Mouse (Mus musculus): ENCODE data around the gene Atrn.
A peak's percentile ranks its signal among the peaks of the same experiment; 100 is the strongest.

Atrn gene

DNA sequence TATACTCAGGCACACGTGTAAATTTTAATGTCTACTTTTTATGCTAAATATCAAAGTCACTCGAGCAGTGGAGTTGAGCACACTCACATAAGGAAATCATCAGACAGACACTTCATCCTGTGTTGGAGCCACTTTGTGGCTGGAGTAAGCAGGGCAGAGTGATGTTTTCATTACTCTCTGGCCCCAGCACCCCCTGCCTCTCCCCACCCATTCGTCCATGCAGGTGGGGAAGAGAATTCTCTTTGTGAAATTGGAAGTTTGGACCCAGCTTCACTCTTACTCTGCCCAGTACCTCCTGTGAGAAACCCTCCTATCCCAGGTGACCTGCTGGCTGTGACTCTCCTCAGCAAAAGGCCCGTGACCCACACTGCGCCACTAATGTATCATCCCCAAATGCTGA lies 132.4 kb downstream of the Atrn start:
- no peak for DNase-seq (ENCODE audit: low spot score in 2 of 2)

- DNase-seq (ENCODE audit: low spot score in 2 of 2): peak; percentile 77 to 84
Observed at GRCm38 (mm10) chr2:131040854-131041825, 134.8 kb downstream of the Atrn start.

DNA sequence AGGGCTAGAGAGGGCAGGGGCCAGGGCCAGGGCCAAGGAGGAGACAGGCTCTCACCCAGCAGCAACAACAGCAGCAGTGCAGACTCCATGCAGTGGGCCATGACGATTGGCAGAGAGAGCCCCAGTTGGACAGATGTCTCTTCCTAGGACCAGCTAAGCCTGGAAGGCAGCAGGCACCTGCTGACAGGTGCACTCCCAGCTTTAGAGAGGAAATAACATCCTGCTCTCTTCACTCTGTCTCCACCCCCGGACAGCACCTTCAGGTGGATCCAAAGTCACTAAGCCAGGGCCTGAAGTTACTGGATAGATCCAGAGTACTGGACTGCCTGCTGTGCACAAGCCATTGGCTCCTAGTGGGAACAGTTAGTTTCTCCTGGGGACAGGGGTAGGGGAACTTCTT lies 136.7 kb downstream of the Atrn start, which contains the start of gene Gfra4:
Gfra4 (minus strand) TSS at position 101 of the 400 bp plus-strand sequence.
- DNase-seq (ENCODE audit: low spot score in 2 of 2): no peak

GRCm38 (mm10) chr2:131044354-131044852 lies 138.1 kb downstream of the Atrn start:
- DNase-seq (ENCODE audit: low spot score in 2 of 2): no peak

DNA sequence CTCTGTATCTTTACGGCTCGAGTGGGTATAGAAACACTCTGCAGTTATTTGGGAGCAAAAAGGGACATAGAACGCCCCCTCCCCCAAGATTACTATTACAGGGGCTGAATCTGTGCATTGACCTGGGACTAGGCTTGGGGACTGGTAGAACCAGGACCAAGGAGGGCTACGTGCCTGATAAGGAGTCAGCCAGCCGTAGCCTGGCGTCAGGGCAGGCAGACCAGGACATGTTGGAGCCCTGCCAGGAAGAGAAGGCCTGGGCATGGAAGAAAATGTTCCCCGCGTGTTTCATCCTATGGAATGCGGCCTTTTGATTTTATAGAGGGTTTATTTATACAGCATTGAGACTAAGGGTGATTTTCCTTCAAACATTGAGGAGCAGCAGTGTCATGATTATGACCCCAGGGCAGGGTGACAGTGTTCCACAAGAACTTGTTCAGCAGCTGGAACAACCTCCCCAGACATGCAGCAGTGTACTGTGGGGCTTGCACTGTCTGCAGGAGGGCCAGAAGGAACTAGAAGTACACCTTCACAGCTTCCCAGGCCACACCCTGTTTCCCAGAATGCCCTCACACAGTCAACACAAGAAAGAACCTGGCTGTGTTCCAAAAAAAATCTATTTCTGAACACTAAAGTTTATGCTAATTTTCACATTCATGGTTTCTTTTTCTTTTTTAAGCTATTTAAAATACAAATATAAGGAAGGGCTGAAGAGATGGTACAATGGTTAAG lies 138.9 kb downstream of the Atrn start:
- no peak for DNase-seq (ENCODE audit: low spot score in 2 of 2)

DNA sequence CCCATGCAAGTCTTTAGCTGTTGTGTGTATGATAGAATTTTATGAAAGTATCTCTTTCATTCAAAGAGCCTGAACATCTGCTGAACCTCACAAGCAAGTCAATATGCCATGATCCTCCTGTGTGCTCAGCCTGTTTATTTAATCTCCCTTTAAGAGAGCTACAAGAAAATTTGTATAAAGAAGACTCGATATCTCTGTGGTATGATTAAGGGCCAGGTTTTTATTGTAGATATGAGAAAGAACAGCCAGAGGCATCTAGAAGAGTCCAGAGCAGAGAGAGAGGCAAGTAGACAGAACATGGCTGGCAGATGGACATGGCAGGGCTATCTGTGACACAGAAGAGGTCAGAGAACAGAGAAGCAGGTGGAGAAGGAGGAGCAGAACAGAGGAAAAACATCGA lies 139.7 kb downstream of the Atrn start:
- DNase-seq (ENCODE audit: low spot score in 2 of 2): no peak

- DNase-seq (ENCODE audit: low spot score in 2 of 2): no peak
Observed at GRCm38 (mm10) chr2:131052043-131052442, 145.7 kb downstream of the Atrn start.

- no peak for DNase-seq (ENCODE audit: low spot score in 2 of 2)
Observed at GRCm38 (mm10) chr2:131052862-131053418, 146.6 kb downstream of the Atrn start.

GRCm38 (mm10) chr2:131053851-131054645 lies 147.8 kb downstream of the Atrn start:
- no peak for DNase-seq (ENCODE audit: low spot score in 2 of 2)

DNA sequence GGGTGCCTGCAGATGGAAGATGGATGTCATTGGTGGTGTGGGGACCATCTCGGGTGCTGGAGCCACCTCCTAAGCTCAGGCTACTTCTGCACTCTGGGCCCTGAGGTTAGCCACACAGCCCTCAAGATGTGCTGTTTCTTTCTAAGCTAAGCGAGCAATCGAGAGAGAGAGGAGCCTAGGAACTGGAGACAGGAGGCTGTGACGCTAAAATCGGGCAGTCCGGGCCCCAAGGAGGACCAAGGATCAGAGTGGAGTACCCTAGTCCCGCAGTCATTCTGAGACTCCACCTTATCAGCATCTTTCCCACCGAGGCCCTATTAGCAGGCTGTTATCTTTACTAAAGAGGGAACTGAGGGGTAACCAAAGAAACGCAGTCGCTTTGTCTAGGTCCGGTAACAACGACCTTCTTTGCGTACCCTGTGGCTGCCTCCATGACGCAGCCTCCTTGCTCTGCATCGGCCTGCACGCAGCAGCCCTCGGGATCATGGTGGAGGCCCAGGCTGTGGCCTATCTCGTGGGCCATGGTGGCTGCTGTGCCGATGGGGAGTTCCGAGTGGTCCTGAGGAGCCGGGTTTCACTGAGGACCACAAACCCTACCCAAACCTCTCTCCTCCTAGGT lies 148.5 kb downstream of the Atrn start:
- DNase-seq (ENCODE audit: low spot score in 2 of 2): no peak

DNA sequence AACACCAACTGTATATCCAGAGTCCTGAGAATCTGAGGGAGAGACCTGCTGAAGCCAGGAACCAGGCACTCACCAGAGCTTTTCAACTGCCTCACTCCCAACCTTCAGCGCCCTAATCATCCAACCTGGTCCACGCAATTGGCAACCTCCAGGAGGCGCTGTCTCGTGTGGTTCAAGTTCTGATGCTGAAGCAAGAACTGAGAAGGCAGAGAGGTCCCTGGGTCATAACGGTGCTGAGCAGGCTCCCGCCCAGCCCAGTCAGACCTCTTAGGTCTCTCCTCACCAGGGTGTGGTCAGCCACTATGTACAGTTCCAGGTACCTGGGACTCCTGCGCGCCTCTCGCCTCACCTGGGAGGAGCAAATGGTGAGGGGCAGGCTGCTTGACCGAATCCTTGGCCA lies 149.3 kb downstream of the Atrn start:
- DNase-seq (ENCODE audit: low spot score in 2 of 2): no peak

DNA sequence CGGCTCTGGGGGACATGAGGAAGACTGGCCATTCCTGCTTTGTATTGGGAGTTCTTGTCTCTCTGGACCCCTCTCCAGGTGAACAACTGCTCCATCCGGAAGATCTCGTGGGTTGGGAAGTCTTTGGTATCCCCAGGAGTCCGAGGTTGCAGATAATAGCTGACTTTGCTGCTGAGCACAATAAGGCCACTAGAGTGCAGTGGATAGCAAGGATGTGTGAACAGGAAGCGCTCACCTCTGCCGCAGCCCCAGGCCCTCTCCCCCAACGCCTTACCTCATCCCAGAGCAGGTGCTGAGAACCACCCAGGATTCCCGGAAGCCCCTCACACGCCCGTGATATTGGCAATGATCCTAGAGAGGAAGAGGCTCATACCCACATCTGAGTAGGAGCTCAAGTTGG lies 149.9 kb downstream of the Atrn start:
- no peak for DNase-seq (ENCODE audit: low spot score in 2 of 2)

- peak in 1 of 2 experiments; percentile 28 for DNase-seq (ENCODE audit: low spot score in 2 of 2)
Observed at GRCm38 (mm10) chr2:131058672-131059071, 152.4 kb downstream of the Atrn start.

- no peak for DNase-seq (ENCODE audit: low spot score in 2 of 2)
Observed at GRCm38 (mm10) chr2:131059377-131059776, 153.1 kb downstream of the Atrn start.

- no peak for DNase-seq (ENCODE audit: low spot score in 2 of 2)
Observed at GRCm38 (mm10) chr2:131059781-131060540, 153.7 kb downstream of the Atrn start.

- DNase-seq (ENCODE audit: low spot score in 2 of 2): no peak
Observed at GRCm38 (mm10) chr2:131060784-131061183, 154.5 kb downstream of the Atrn start.

- DNase-seq (ENCODE audit: low spot score in 2 of 2): no peak
Observed at GRCm38 (mm10) chr2:131061607-131062006, 155.3 kb downstream of the Atrn start.

DNA sequence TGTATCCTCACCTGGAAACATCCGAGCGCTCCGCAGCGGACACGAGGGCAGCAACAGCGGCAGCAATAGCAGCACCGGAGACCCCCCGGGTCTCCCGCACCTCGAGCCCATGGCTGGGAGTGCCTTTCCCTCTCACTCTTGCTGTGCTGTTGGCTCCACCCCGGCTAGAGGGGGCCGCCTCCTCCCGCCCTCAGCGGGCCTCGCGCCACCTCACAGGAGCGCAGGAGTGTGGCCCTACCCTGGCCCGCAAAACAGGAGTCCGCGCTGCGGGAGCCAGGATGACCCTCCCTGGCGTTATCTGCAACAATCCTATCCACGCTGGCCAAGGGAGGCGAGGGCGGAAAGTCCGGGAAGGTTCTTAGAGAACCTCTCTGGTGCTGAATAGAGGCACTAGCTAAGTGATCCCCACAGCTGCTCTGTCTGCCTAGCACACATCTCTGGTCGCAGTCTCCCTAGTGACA lies 157.1 kb downstream of the Atrn start, which contains the start of gene Adam33:
Adam33 (minus strand) TSS at position 411 of the 461 bp plus-strand sequence.
- DNase-seq (ENCODE audit: low spot score in 2 of 2): no peak

- DNase-seq (ENCODE audit: low spot score in 2 of 2): peak in 1 of 2 experiments; percentile 48
Observed at GRCm38 (mm10) chr2:131066342-131066741, 160.0 kb downstream of the Atrn start.

GRCm38 (mm10) chr2:131067481-131067880 lies 161.2 kb downstream of the Atrn start:
- DNase-seq (ENCODE audit: low spot score in 2 of 2): no peak
